In the genomic region with DNA sequence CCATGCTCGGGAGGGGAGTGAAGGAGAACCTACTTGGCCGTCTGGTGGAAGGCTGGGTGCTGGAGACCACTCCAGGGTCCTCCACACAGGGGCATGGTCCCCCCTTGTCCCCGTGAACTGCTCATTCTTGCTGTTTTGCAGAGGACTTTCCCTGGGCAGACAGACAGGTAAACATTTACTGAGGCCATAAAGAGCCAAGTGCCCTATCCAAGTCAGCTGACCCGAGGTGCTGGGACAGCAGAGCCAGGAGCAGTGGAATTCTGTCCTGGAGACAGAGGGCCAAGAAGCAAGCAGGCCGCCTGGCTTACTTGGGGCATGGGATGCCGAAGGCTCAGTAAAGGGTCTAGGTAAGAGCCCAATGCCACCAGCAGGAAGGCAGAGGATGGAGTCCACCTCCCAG, we compare ENCODE assay signal across 12 mouse cellular contexts. TPM values are rescaled to one million over a fixed set of nuclear protein-coding genes. Genes with fewer than 3 reads are reported as not detected.
DNase-seq lines count a peak whose midpoint lies in the region; ATAC-seq and TF ChIP-seq lines count a peak whose summit lies in the region.
"Had no signal": no experiment of that assay in that cellular context is flagged by ENCODE, and none has a peak within 500 bp of the region (broad histone marks: within the 10 kb centered on the region; RNA-seq: fewer than 3 reads in every experiment).

No protein-coding gene starts in this region.

- H3K9me3 ChIP-seq in hindbrain, embryonic 12.5 days (replicated peaks), result no peaks in the 10 kb centered on the region
- H3K9me3 ChIP-seq: forebrain, embryonic 10.5 days had no signal

- peaks cover 14% of the 10 kb centered on the region for H3K27me3 ChIP-seq in spleen, adult 2 months (ENCODE audit: control insufficient read depth, insufficient read depth, low read length)
- peaks cover 34% of the 10 kb centered on the region for H3K27me3 ChIP-seq in hindbrain, embryonic 12.5 days

- no peak for TF ChIP-seq POLR2A in spleen, adult 2 months (IDR thresholded peaks at IDR 0.05; ENCODE audit: low read depth, low read length)

- H3K4me1 ChIP-seq in spleen, adult 2 months (ENCODE audit: control insufficient read depth, insufficient read depth, insufficient read length), result peaks cover 11% of the 10 kb centered on the region; the same call in 1 of the 2 replicates
- H3K4me1 ChIP-seq in hindbrain, embryonic 12.5 days, result peaks cover 15% of the 10 kb centered on the region

- peak overlapping the region; percentile 20; the same call in 1 of the 2 replicates for H3K27ac ChIP-seq in spleen, adult 2 months (ENCODE audit: insufficient read depth, low read length)
- no peak overlapping the region for H3K27ac ChIP-seq in hindbrain, embryonic 12.5 days
- H3K27ac ChIP-seq: forebrain, embryonic 10.5 days had no signal

- TF ChIP-seq CTCF in spleen, adult 2 months (IDR thresholded peaks at IDR 0.05; ENCODE audit: extremely low read depth, insufficient read depth, insufficient read length, insufficient replicate concordance), result no peak

- H3K9ac ChIP-seq in hindbrain, embryonic 12.5 days, result no peak overlapping the region

- H3K4me2 ChIP-seq in hindbrain, embryonic 12.5 days (replicated peaks), result no peak overlapping the region

- DNase-seq in heart, adult 18-20 months, result peak; percentile 34 to 43
- DNase-seq in heart, postnatal 36 days, result no peak
- DNase-seq in spleen, adult 2 months (ENCODE audit: low read depth in 1 of 2, low spot score in 2 of 2), result no peak
- DNase-seq in spleen, postnatal 4 days (ENCODE audit: low spot score in 2 of 2), result no peak
- peak; percentile 73 to 80 for DNase-seq in kidney, postnatal 36 days
- DNase-seq in yolk sac, embryonic 10.5 days (ENCODE audit: low spot score), result peak; percentile 51
- no peak for DNase-seq in layer of hippocampus, adult 9-11 months
- DNase-seq: gastrocnemius, postnatal 36 days had no signal

- H3K4me3 ChIP-seq in spleen, adult 2 months (ENCODE audit: extremely low read depth, insufficient read depth, insufficient read length), result no peak overlapping the region
- no peak overlapping the region for H3K4me3 ChIP-seq in hindbrain, embryonic 12.5 days
- H3K4me3 ChIP-seq: forebrain, embryonic 10.5 days had no signal

- no peak for ATAC-seq in hindbrain, embryonic 12.5 days (ENCODE audit: low FRiP score)
- ATAC-seq: intestine, embryonic 16.5 days had no signal

- no peaks in the 10 kb centered on the region for H3K36me3 ChIP-seq in spleen, adult 2 months (ENCODE audit: control insufficient read depth, insufficient read depth, low read length)
- H3K36me3 ChIP-seq in hindbrain, embryonic 12.5 days, result no peaks in the 10 kb centered on the region
- H3K36me3 ChIP-seq: forebrain, embryonic 10.5 days had no signal

- intact Hi-C loops in heart, postnatal 36 days (cut with DNase I), result no loop called here

- WGBS in spleen, adult 2 months, result 66% methylated on average over 6 of the region's 6 CpGs
- 83% methylated on average over 6 of the region's 6 CpGs for WGBS in hindbrain, embryonic 12.5 days

RNA-seq across cellular contexts. Expression of gene Bik, which starts 4.0 kb away (rescaled TPM):
- total RNA-seq in heart, adult 18-20 months (2021), result 1 to 10 TPM; 5.7 to 6.5 TPM
- 10 to 100 TPM; 11.6 to 13.1 TPM for total RNA-seq in heart, postnatal 36 days (2021)
- 3.7 and 4.7 TPM in 2 replicates for polyA plus RNA-seq in spleen, adult 2 months (2012; rRNA removed)
- 2.0 and 2.1 TPM in 2 replicates for polyA plus RNA-seq in hindbrain, embryonic 12.5 days (2016; fragmentation: Nextera tagmentation; extraction: Ambion mirVana)
- total RNA-seq: left cerebral cortex, postnatal 10 days had no signal

RNA-seq across cellular contexts. Expression of gene Ttll1, which starts 20.0 kb away (rescaled TPM):
- 10 to 100 TPM; 60.1 TPM for total RNA-seq in heart, adult 18-20 months (2021)
- 10 to 100 TPM; 47.3 to 53.2 TPM for total RNA-seq in heart, postnatal 36 days (2021)
- 4.4 TPM in 2 replicates for polyA plus RNA-seq in spleen, adult 2 months (2012; rRNA removed)
- 64.1 and 77.2 TPM in 2 replicates for polyA plus RNA-seq in hindbrain, embryonic 12.5 days (2016; fragmentation: Nextera tagmentation; extraction: Ambion mirVana)

RNA-seq across cellular contexts. Expression of gene Tspo, which starts 32.7 kb away (rescaled TPM):
- total RNA-seq in heart, adult 18-20 months (2021), result 10 to 100 TPM; 66.2 to 75.9 TPM
- 10 to 100 TPM; 60.2 to 68.3 TPM for total RNA-seq in heart, postnatal 36 days (2021)
- 257 and 293 TPM in 2 replicates for polyA plus RNA-seq in spleen, adult 2 months (2012; rRNA removed)
- 19.5 and 21.9 TPM in 2 replicates for polyA plus RNA-seq in hindbrain, embryonic 12.5 days (2016; fragmentation: Nextera tagmentation; extraction: Ambion mirVana)

RNA-seq across cellular contexts. Expression of gene Mcat, which starts 32.9 kb away (rescaled TPM):
- 10 to 100 TPM; 45.0 to 47.3 TPM for total RNA-seq in heart, adult 18-20 months (2021)
- 10 to 100 TPM; 37.8 to 39.3 TPM for total RNA-seq in heart, postnatal 36 days (2021)
- 19.1 and 20.9 TPM in 2 replicates for polyA plus RNA-seq in spleen, adult 2 months (2012; rRNA removed)
- 38.9 and 40.7 TPM in 2 replicates for polyA plus RNA-seq in hindbrain, embryonic 12.5 days (2016; fragmentation: Nextera tagmentation; extraction: Ambion mirVana)

Comparison
In these comparisons a context has a peak if more than half of its experiments do, and no peak if none do; other contexts are left out.
1. DNase-seq: peak in heart, adult 18-20 months (2 of 2), kidney, postnatal 36 days (2 of 2) and yolk sac, embryonic 10.5 days (single experiment); none in heart, postnatal 36 days (0 of 2), spleen, adult 2 months (0 of 2), spleen, postnatal 4 days (0 of 2) and layer of hippocampus, adult 9-11 months (single experiment).